Mouse (Mus musculus): ENCODE data around the gene Il31ra.

The Il31ra gene

GRCm38 (mm10) chr13:112508487-112508886 is 85.7 kb downstream of the Il31ra start:
- DNase-seq (ENCODE audit: low spot score in 2 of 2), result no peak

- DNase-seq (ENCODE audit: low spot score in 2 of 2), result no peak
Measured at GRCm38 (mm10) chr13:112507691-112508090, 86.5 kb downstream of the Il31ra start.

GRCm38 (mm10) chr13:112506766-112507165 is 87.4 kb downstream of the Il31ra start:
- DNase-seq (ENCODE audit: low spot score in 2 of 2), result peak in 1 of 2 experiments; percentile 4

GRCm38 (mm10) chr13:112505436-112505835 is 88.7 kb downstream of the Il31ra start:
- no peak for DNase-seq (ENCODE audit: low spot score in 2 of 2)

- DNase-seq (ENCODE audit: low spot score in 2 of 2), result no peak
Measured at GRCm38 (mm10) chr13:112503846-112504245, 90.3 kb downstream of the Il31ra start.

GRCm38 (mm10) chr13:112500466-112500865 is 93.7 kb downstream of the Il31ra start:
- no peak for DNase-seq (ENCODE audit: low spot score in 2 of 2)

- no peak for DNase-seq (ENCODE audit: low spot score in 2 of 2)
Measured at GRCm38 (mm10) chr13:112500027-112500426, 94.1 kb downstream of the Il31ra start.

- no peak for DNase-seq (ENCODE audit: low spot score in 2 of 2)
Measured at GRCm38 (mm10) chr13:112494590-112494989, 99.6 kb downstream of the Il31ra start.

- DNase-seq (ENCODE audit: low spot score in 2 of 2), result no peak
Measured at GRCm38 (mm10) chr13:112492285-112492678, 101.9 kb downstream of the Il31ra start.

- no peak for DNase-seq (ENCODE audit: low spot score in 2 of 2)
Measured at GRCm38 (mm10) chr13:112491636-112492284, 102.4 kb downstream of the Il31ra start.

- DNase-seq (ENCODE audit: low spot score in 2 of 2), result no peak
Measured at GRCm38 (mm10) chr13:112490036-112490435, 104.1 kb downstream of the Il31ra start.

GRCm38 (mm10) chr13:112486676-112487075 is 107.5 kb downstream of the Il31ra start:
- DNase-seq (ENCODE audit: low spot score in 2 of 2), result no peak

GRCm38 (mm10) chr13:112486236-112486635 is 107.9 kb downstream of the Il31ra start:
- DNase-seq (ENCODE audit: low spot score in 2 of 2), result no peak

GRCm38 (mm10) chr13:112483015-112483414 is 111.1 kb downstream of the Il31ra start:
- no peak for DNase-seq (ENCODE audit: low spot score in 2 of 2)

- DNase-seq (ENCODE audit: low spot score in 2 of 2), result no peak
Measured at GRCm38 (mm10) chr13:112482525-112482924, 111.6 kb downstream of the Il31ra start.

GRCm38 (mm10) chr13:112479926-112480325 is 114.2 kb downstream of the Il31ra start:
- no peak for DNase-seq (ENCODE audit: low spot score in 2 of 2)

- no peak for DNase-seq (ENCODE audit: low spot score in 2 of 2)
Measured at GRCm38 (mm10) chr13:112479032-112479431, 115.1 kb downstream of the Il31ra start.

GRCm38 (mm10) chr13:112473757-112474755 is 120.1 kb downstream of the Il31ra start:
- no peak for DNase-seq (ENCODE audit: low spot score in 2 of 2)

- no peak for DNase-seq (ENCODE audit: low spot score in 2 of 2)
Measured at GRCm38 (mm10) chr13:112472401-112473023, 121.6 kb downstream of the Il31ra start.

- no peak for DNase-seq (ENCODE audit: low spot score in 2 of 2)
Measured at GRCm38 (mm10) chr13:112471201-112471600, 123.0 kb downstream of the Il31ra start.

Data from right cerebral cortex, postnatal 36 days (tissue).